Mouse (Mus musculus) C2C12 (cell line): Measurements from ENCODE around the gene Ubxn11.

Experiments used
- CTCF ChIP-seq: IDR thresholded peaks from one replicate; pipeline ENCODE4 v1.5.1; 2011; ENCODE audit not compliant: control insufficient read depth, insufficient read depth, insufficient read length
- MAX ChIP-seq: IDR thresholded peaks from one replicate; pipeline ENCODE4 v1.6.1; 2011; ENCODE audit warnings: mild to moderate bottlenecking, control low read depth
- MYOG ChIP-seq: IDR thresholded peaks from one replicate; pipeline ENCODE4 v1.6.1; 2011; ENCODE audit not compliant: control insufficient read depth, insufficient read length; ENCODE audit errors: extremely low read depth
- USF1 ChIP-seq: IDR thresholded peaks from one replicate; pipeline ENCODE4 v1.6.1; 2011; ENCODE audit warnings: low read depth, mild to moderate bottlenecking, control low read depth, moderate library complexity

DNA sequence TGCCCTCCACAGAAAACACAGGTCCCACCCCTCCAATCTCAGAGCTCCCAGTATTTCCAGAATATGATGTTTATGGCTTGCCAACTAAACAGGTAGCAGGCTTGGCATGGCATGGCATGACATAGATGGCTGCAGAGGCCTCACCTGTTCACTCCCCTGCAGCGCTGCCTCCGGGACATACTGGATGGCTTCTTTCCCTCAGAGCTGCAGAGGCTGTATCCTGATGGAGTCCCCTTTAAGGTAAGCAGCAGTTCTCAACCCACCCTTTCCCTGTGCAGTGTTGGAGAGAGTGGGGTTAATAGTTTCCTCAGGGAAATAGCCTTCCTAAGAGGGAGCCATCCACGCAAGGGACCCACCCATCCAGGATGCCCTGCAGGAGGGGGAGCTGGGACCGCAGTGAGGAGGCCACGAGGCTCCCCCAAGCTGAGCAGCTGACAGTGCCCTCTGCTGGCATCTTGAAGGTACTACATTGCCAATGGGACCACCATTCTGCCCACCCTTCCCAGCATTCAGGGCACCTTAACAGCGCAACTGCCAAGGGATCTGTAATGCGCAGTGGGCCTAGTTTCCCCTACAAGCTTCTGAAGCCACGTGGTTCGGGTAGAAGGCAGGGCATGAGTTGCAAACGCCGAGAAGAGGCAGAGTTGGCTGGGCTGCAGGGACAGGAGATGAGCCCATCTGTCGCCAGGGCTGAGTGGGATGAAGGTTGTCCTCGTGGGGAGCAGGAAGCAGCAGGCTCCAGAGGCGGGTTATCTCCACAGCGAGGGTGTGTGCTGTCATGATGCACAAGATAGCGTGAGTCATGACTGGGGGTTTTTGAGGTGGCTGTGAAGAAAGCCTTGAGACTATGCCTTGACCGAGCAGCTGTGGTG lies 21.5 kb downstream of the Ubxn11 start:
- TF ChIP-seq MYOG (no peak), CTCF (peak; percentile 85), MAX (peak; percentile 27), USF1 (no peak)
